Mouse (Mus musculus) hindbrain, embryonic 16.5 days (tissue): Measurements from ENCODE around the gene Copz1. TPM values are rescaled to one million over a fixed set of nuclear protein-coding genes. Genes with fewer than 3 reads are reported as not detected.
A peak's percentile ranks its signal among the peaks of the same experiment; 100 is the strongest.

ENCODE experiments used
- ATAC-seq: fragments of 200-750 bp; cut with Nextera tagmentation; 2 replicates; pipeline ENCODE4 v1.8.0; 2017; ENCODE audit warnings: moderate TSS enrichment, moderate library complexity
- H3K27ac ChIP-seq: fragments of 300-500 bp; sonication (generic); 2 replicates; pipeline ENCODE4 v1.5.1; 2014; ENCODE audit warnings: low read depth, mild to moderate bottlenecking, control low read depth, low read length, moderate library complexity
- H3K27me3 ChIP-seq: fragments of 300-500 bp; sonication (generic); replicated peaks from 2 replicates; pipeline ENCODE4 v1.6.1; 2014; ENCODE audit warnings: low read length; ENCODE audit not compliant: control insufficient read depth, insufficient read depth
- H3K36me3 ChIP-seq: fragments of 300-500 bp; sonication (generic); 2 replicates; pipeline ENCODE4 v1.6.1; 2014; ENCODE audit warnings: mild to moderate bottlenecking, low read length, moderate library complexity, mixed read lengths; ENCODE audit not compliant: control insufficient read depth, insufficient read depth
- H3K4me1 ChIP-seq: fragments of 300-500 bp; sonication (generic); 2 replicates; pipeline ENCODE4 v1.6.1; 2014; ENCODE audit warnings: low read depth, low read length; ENCODE audit not compliant: control insufficient read depth, insufficient read depth
- H3K4me2 ChIP-seq: fragments of 300-500 bp; sonication (generic); 2 replicates; pipeline ENCODE4 v1.6.1; 2014; ENCODE audit warnings: mild to moderate bottlenecking, low read length, control low read depth, moderate library complexity
- H3K4me3 ChIP-seq: fragments of 300-500 bp; sonication (generic); 2 replicates; pipeline ENCODE4 v1.5.1; 2014; ENCODE audit warnings: mild to moderate bottlenecking, low read length, control low read depth, moderate library complexity
- H3K9ac ChIP-seq: fragments of 300-500 bp; sonication (generic); 2 replicates; pipeline ENCODE4 v1.6.1; 2014; ENCODE audit warnings: low read depth, mild to moderate bottlenecking, control low read depth, low read length, moderate library complexity
- H3K9me3 ChIP-seq: fragments of 300-500 bp; sonication (generic); 2 replicates; pipeline ENCODE4 v1.6.1; 2014; ENCODE audit warnings: mild to moderate bottlenecking, low read length, moderate library complexity; ENCODE audit not compliant: control insufficient read depth
- WGBS: fragments of 180-500 bp; shearing (Covaris S2); extraction: QIAGEN DNeasy Blood & Tissue Kit; methylation state at CpG from one replicate; pipeline ENCODE4 v1.1.7; 2014; 5-methylcytosine and 5-hydroxymethylcytosine counted together
- polyA plus RNA-seq: library from polyadenylated mRNA; unstranded; fragments of >200 nt; fragmentation: Nextera tagmentation; extraction: Ambion mirVana; gene quantifications from 2 replicates; pipeline ENCODE4 v1.2.1, GENCODE M21; 2015

Gene Copz1
- polyA plus RNA-seq, 1 experiment from 2014 or later, result 207 TPM

GRCm38 (mm10) chr15:103303916-103304615, 31.6 kb downstream of the Copz1 start:
- Histone ChIP-seq H3K27me3 (no peaks in the 10 kb centered on the region), H3K36me3 (no peaks in the 10 kb centered on the region), H3K4me2 (peak overlapping the region; percentile 83), H3K9ac (peak overlapping the region; percentile 78), H3K9me3 (no peaks in the 10 kb centered on the region), H3K4me3 (peak overlapping the region; percentile 46), H3K27ac (peak overlapping the region; percentile 97), H3K4me1 (peaks cover 66% of the 10 kb centered on the region)
- WGBS, result 9% methylated on average over 8 of the region's 8 CpGs
- no peak for ATAC-seq

- Histone ChIP-seq H3K9ac (peak overlapping the region; percentile 78), H3K4me3 (peak overlapping the region; percentile 46), H3K4me1 (peaks cover 61% of the 10 kb centered on the region), H3K27ac (peak overlapping the region; percentile 97), H3K4me2 (peak overlapping the region; percentile 83), H3K27me3 (no peaks in the 10 kb centered on the region), H3K36me3 (no peaks in the 10 kb centered on the region), H3K9me3 (no peaks in the 10 kb centered on the region)
- no peak for ATAC-seq
- WGBS, result 2% methylated on average over 9 of the region's 9 CpGs
Observed at GRCm38 (mm10) chr15:103304616-103304969, 32.1 kb downstream of the Copz1 start.

GRCm38 (mm10) chr15:103305070-103305678, 32.7 kb downstream of the Copz1 start:
- under 1% methylated on average over 65 of the region's 71 CpGs for WGBS
- Histone ChIP-seq H3K4me1 (peaks cover 56% of the 10 kb centered on the region), H3K4me2 (peak overlapping the region; percentile 83), H3K4me3 (peak overlapping the region; percentile 46), H3K9me3 (no peaks in the 10 kb centered on the region), H3K27ac (peak overlapping the region; percentile 97), H3K9ac (peak overlapping the region; percentile 78), H3K36me3 (no peaks in the 10 kb centered on the region), H3K27me3 (no peaks in the 10 kb centered on the region)
- peak; percentile 97 for ATAC-seq

- ATAC-seq, result no peak
- peak overlapping the region; percentile 46 for H3K4me3 ChIP-seq
- no peaks in the 10 kb centered on the region for H3K27me3 ChIP-seq
- peak overlapping the region; percentile 92 for H3K27ac ChIP-seq
- H3K4me1 ChIP-seq, result peaks cover 47% of the 10 kb centered on the region
- H3K9ac ChIP-seq, result peak overlapping the region; percentile 68
- no peaks in the 10 kb centered on the region for H3K9me3 ChIP-seq
- WGBS, result 27% methylated on average over 8 of the region's 8 CpGs
- no peaks in the 10 kb centered on the region for H3K36me3 ChIP-seq
- peak overlapping the region; percentile 83 for H3K4me2 ChIP-seq
Observed at GRCm38 (mm10) chr15:103305792-103306645, 33.5 kb downstream of the Copz1 start.

- Histone ChIP-seq H3K4me2 (no peak overlapping the region), H3K9me3 (no peaks in the 10 kb centered on the region), H3K4me3 (no peak overlapping the region), H3K4me1 (peaks cover 37% of the 10 kb centered on the region), H3K36me3 (no peaks in the 10 kb centered on the region), H3K9ac (peak overlapping the region; percentile 48; the same call in 1 of the 2 replicates), H3K27ac (peak overlapping the region; percentile 52), H3K27me3 (no peaks in the 10 kb centered on the region)
- WGBS, result 1% methylated on average over 7 of the region's 7 CpGs
- ATAC-seq, result no peak
Observed at GRCm38 (mm10) chr15:103307125-103307524, 34.6 kb downstream of the Copz1 start.

- no peaks in the 10 kb centered on the region for H3K36me3 ChIP-seq
- H3K9ac ChIP-seq, result peak overlapping the region; percentile 47
- no peaks in the 10 kb centered on the region for H3K27me3 ChIP-seq
- H3K4me1 ChIP-seq, result peaks cover 31% of the 10 kb centered on the region
- H3K27ac ChIP-seq, result no peak overlapping the region
- no peaks in the 10 kb centered on the region for H3K9me3 ChIP-seq
- 43% methylated on average over 28 of the region's 28 CpGs for WGBS
- ATAC-seq, result no peak
- peak overlapping the region; percentile 19; the same call in 1 of the 2 replicates for H3K4me2 ChIP-seq
- no peak overlapping the region for H3K4me3 ChIP-seq
Observed at GRCm38 (mm10) chr15:103308056-103308875, 35.8 kb downstream of the Copz1 start.

DNA sequence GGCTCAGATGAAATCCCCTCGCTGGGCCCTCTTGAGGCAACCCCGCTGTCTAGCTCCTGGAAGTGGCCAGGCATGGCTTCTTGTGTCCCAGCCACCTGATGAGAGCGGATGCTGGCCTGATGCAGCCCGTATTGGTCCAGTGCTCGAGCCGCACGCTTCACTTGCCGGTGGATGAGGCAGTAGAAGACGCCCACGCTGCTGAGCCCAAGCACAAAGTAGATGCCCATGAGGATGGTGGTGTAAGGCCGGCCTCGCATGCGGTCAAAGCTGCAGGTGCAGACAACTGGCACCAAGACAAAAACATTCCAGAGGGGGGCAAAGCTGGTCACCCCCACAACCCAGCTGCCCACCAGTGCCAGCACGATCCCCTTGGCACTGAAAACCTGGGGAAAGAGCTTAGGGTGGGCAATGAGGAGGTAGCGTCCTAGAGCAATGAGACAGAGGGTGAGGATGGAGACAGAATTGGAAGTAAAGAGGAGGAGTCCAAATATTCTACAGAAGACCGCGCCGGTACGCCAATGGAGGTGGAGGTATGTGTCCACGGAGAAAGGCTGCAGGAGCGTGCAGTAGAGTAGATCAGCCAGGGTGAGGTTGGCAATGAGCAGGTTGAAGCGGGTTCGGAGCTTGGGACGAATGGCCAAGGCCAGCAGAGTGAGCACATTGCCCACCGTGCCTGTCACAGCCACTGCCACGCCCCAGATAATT, 36.5 kb downstream of the Copz1 start:
- H3K9ac ChIP-seq, result peak overlapping the region; percentile 47
- no peak overlapping the region for H3K4me3 ChIP-seq
- ATAC-seq, result no peak
- WGBS, result 61% methylated on average over 26 of the region's 26 CpGs
- no peaks in the 10 kb centered on the region for H3K9me3 ChIP-seq
- H3K36me3 ChIP-seq, result no peaks in the 10 kb centered on the region
- no peak overlapping the region; the same call in 1 of the 2 replicates for H3K4me2 ChIP-seq
- no peaks in the 10 kb centered on the region for H3K27me3 ChIP-seq
- no peak overlapping the region for H3K27ac ChIP-seq
- H3K4me1 ChIP-seq, result peaks cover 24% of the 10 kb centered on the region

DNA sequence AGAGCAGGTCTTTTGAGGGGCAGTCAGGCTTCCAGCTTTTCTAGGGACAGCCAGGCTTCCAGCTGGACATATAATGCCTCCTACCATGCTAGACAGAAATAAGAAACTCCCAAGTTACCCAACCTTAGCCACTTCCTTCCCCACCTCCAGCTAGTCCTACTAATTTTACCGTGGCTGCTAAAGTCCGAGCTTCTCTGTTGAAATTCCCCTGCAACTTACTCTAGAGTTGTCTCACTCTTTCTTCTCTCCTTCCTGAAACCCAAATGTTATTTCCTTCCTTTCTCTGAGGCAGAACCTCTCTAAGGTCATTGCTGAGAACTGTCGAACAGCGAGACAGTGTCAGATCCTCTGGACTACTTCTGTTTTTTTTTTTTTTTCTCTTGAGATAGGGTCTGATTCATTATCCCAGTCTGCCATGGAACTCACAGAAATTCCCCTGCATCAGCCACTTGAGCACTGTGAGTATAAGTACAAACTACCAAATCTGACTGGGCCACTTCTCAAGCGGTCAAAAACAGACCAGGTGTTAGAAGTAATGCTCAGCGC, 37.9 kb downstream of the Copz1 start, which contains the start of gene Gpr84:
Gpr84 (minus strand) TSS at position 248 of the 546 bp plus-strand sequence.
- Histone ChIP-seq H3K4me3 (no peak within 1 kb of the TSS), H3K4me2 (no peak within 1 kb of the TSS), H3K4me1 (peaks cover 27% of the 10 kb centered on the region), H3K9me3 (no peaks in the 10 kb centered on the region), H3K27ac (no peak within 1 kb of the TSS), H3K36me3 (0 out of 2 replicates have a peak, but pooled peaks cover 2% of the 10 kb centered on the region), H3K9ac (no peak within 1 kb of the TSS), H3K27me3 (no peaks in the 10 kb centered on the region)
- ATAC-seq, result no peak
- whole genome bisulfite sequencing, result 78% methylated on average over 6 of the region's 6 CpGs
